Mouse (Mus musculus): ENCODE measurements around the gene D930020B18Rik. TPM values are rescaled to one million over a fixed set of nuclear protein-coding genes. Genes with fewer than 3 reads are reported as not detected.

D930020B18Rik gene
- polyA plus RNA-seq (2012; fragmentation: generic; extraction: Trizol): not detected

DNA sequence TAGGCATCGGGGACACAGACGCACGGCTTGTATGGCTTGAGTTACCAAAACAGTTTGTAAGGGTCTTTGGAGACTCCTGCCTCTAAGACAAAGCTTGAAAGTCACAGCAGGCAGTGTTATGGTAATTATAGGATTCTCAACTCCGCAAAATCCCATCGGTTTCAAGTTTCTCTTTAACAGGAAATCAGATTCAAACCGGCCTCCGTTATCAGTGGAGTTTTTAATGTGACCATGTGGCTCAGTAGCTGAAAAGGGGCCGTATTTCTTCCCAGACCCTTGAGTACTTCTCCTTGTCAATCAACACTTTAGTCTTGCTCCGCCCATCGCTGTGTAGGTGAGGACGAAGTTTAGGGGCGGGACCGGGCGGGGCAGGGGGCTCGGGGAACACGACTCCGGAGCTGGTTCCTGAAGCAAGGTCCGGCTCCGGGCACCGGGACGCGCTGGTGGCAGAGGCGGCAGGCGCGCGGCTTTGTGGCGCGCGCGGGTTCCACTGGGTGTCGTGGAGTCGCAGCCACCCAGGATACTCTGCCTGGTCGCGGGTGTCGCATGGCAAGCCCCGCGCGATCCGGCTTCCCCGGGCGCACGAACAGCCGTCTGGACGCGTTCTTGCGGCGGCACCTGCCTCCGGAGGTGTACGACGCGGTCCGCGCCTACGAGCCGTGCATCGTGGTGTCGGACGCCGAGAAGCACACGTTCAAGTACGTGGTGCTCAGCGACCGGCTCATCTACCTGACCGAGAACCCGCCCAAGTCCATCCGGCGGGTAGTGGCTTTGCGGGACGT is at the start of gene D930020B18Rik:
Gene D930020B18Rik, plus strand, starts transcription at position 317 of the 782 bp plus-strand sequence.

DNA sequence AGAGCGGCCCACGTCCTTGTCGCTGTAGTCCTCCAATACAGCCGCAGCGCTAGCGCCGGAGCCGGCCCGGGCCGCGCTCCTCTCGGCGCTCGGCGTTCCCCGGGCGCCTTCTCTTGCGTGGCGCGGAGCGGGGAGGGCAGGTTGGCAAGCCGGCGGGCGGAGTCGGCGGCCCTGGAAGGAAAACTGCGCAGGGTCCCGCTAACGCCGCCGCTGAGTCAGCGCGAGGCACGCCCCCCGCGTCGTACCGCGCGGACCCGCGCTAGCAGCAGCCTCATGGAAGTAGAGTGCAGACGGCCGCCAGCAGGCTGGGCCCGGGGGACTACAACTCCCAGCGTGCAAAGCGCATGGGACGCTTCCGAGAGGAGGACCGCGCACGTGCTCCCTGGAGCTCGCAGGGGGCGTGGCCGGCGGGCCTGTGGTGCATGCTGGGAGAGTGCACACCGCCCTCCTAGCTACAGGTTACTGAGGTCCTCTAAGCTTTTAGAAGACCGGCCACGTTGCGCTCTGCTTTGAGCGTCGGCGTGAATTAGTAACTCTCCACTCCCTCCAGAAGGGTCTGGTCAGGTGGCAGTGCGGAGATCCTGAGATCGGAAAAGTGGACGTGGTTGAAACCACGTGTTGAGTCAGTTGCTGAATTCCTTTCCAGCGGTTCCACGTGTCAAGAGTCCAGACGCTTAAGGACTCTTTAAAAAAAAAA is 15.1 kb upstream of the D930020B18Rik start, which contains the start of gene Xpot:
Gene Xpot, minus strand, starts transcription at position 147 of the 697 bp plus-strand sequence.

GRCm38 (mm10) chr10:121739548-121740505 is 98.4 kb downstream of the D930020B18Rik start, which contains the start of gene BC048403:
Gene BC048403 (plus strand): TSS chr10:121739937.

Other genes with a start within 250 kb of the D930020B18Rik start
- gene Rassf3, start 165.2 kb upstream of the D930020B18Rik start, polyA plus RNA-seq (2012; fragmentation: generic; extraction: Trizol): 1 to 10 TPM in 1 of 2 experiments, under 1 TPM in 1; 0.33 to 5.2 TPM
- gene Tbk1, start 54.8 kb upstream of the D930020B18Rik start, polyA plus RNA-seq (2012; fragmentation: generic; extraction: Trizol): 10 to 100 TPM in 1 of 2 experiments, under 1 TPM in 1; 0.96 to 10.5 TPM
- 10 to 100 TPM in 1 of 2 experiments, 1 to 10 TPM in 1; 8.1 to 22.0 TPM for gene Xpot, start 15.3 kb upstream of the D930020B18Rik start, polyA plus RNA-seq (2012; fragmentation: generic; extraction: Trizol)
- 1 to 10 TPM in 1 of 2 experiments, under 1 TPM in 1; 0.46 to 2.7 TPM for gene BC048403, start 98.3 kb downstream of the D930020B18Rik start, polyA plus RNA-seq (2012; fragmentation: generic; extraction: Trizol)